Mouse (Mus musculus) 3134 (cell line): Measurements from ENCODE around the gene Col5a1.

ENCODE experiments used
- DNase-seq: peaks from one replicate; pipeline ENCODE4 v3.0.0-alpha.2; 2011; ENCODE audit warnings: low spot score; ENCODE audit not compliant: insufficient read length; ENCODE audit errors: extremely low read depth

The Col5a1 gene

GRCm38 (mm10) chr2:28025776-28026175 is 139.6 kb downstream of the Col5a1 start:
- DNase-seq: no peak

- DNase-seq: no peak
These were observed 145.6 kb downstream of the Col5a1 start for GRCm38 (mm10) chr2:28031860-28032259.

- DNase-seq: no peak
These were observed 146.2 kb downstream of the Col5a1 start for GRCm38 (mm10) chr2:28032469-28032868.

- no peak for DNase-seq
These were observed 147.9 kb downstream of the Col5a1 start for GRCm38 (mm10) chr2:28034011-28034710.

GRCm38 (mm10) chr2:28036788-28037187 is 150.6 kb downstream of the Col5a1 start:
- no peak for DNase-seq

GRCm38 (mm10) chr2:28037505-28038390 is 151.5 kb downstream of the Col5a1 start:
- no peak for DNase-seq

- no peak for DNase-seq
These were observed 152.3 kb downstream of the Col5a1 start for GRCm38 (mm10) chr2:28038391-28039096.

- DNase-seq: no peak
These were observed 153.6 kb downstream of the Col5a1 start for GRCm38 (mm10) chr2:28039647-28040325.

- DNase-seq: no peak
These were observed 154.2 kb downstream of the Col5a1 start for GRCm38 (mm10) chr2:28040466-28040865.

- no peak for DNase-seq
These were observed 158.8 kb downstream of the Col5a1 start for GRCm38 (mm10) chr2:28044920-28045598.

GRCm38 (mm10) chr2:28046311-28046710 is 160.1 kb downstream of the Col5a1 start:
- DNase-seq: no peak

GRCm38 (mm10) chr2:28047092-28047491 is 160.9 kb downstream of the Col5a1 start:
- DNase-seq: no peak

GRCm38 (mm10) chr2:28059922-28060321 is 173.7 kb downstream of the Col5a1 start:
- no peak for DNase-seq

GRCm38 (mm10) chr2:28063711-28064338 is 177.6 kb downstream of the Col5a1 start:
- no peak for DNase-seq

- DNase-seq: no peak
These were observed 178.3 kb downstream of the Col5a1 start for GRCm38 (mm10) chr2:28064339-28065080.

- no peak for DNase-seq
These were observed 178.9 kb downstream of the Col5a1 start for GRCm38 (mm10) chr2:28065081-28065651.

- no peak for DNase-seq
These were observed 180.5 kb downstream of the Col5a1 start for GRCm38 (mm10) chr2:28066686-28067085.

- no peak for DNase-seq
These were observed 180.9 kb downstream of the Col5a1 start for GRCm38 (mm10) chr2:28067175-28067574.
